Comparison of ENCODE assay signal across 8 mouse cellular contexts in the genomic region with DNA sequence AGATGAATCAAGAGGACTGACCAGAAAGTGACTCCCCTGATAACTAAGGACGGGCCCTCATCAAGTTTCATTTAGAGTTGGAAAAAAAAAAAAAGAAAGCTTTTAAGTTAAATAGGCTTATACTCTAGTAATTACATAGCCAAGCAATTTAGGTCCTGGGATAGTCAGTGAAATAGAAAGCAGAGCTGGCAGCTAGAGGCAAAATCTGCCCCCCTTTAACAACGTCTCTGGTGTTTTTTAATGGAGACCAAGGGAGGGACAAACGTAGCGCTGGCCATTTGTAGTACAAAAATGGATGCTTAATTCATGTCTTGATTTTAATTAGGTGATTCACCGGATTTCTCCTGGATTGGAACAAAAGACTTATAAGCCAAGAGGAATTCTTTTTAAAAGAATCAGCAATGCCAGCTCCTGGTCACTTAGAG. TPM values are rescaled to one million over a fixed set of nuclear protein-coding genes. Genes with fewer than 3 reads are reported as not detected.
DNase-seq lines count a peak whose midpoint lies in the region; ATAC-seq and TF ChIP-seq lines count a peak whose summit lies in the region.

No protein-coding gene starts in this region.

- no peak for DNase-seq in kidney, adult 8-10 months
- DNase-seq in MN1 (ENCODE audit: low spot score): peak; percentile 43
- no peak for DNase-seq in liver, postnatal 0 days
- DNase-seq in right cerebral cortex, postnatal 4 days: no peak
- DNase-seq in spleen, postnatal 14 days (ENCODE audit: low spot score in 2 of 2): no peak
- DNase-seq in kidney, adult 11 months: no peak

- no peak for ATAC-seq in kidney, embryonic 14.5 days (ENCODE audit: low FRiP score, low TSS enrichment)
- no peak for ATAC-seq in heart, embryonic 13.5 days (ENCODE audit: extremely low read depth, insufficient number of reproducible peaks, low FRiP score, low TSS enrichment)
- no peak for ATAC-seq in liver, postnatal 0 days

- no peaks in the 10 kb centered on the region for H3K9me3 ChIP-seq in kidney, embryonic 14.5 days (ENCODE audit: control insufficient read depth, low read length)
- H3K9me3 ChIP-seq in heart, embryonic 13.5 days: no peaks in the 10 kb centered on the region
- H3K9me3 ChIP-seq in liver, postnatal 0 days (ENCODE audit: low read length): no peaks in the 10 kb centered on the region

- peaks cover 5% of the 10 kb centered on the region; the same call in 1 of the 2 replicates for H3K36me3 ChIP-seq in kidney, embryonic 14.5 days (ENCODE audit: control insufficient read depth, insufficient read depth, low read length)
- peaks cover 18% of the 10 kb centered on the region for H3K36me3 ChIP-seq in heart, embryonic 13.5 days
- no peaks in the 10 kb centered on the region; the same call in 1 of the 2 replicates for H3K36me3 ChIP-seq in liver, postnatal 0 days (replicated peaks; ENCODE audit: insufficient read depth, low read length)

- no peak for TF ChIP-seq CTCF in liver, postnatal 0 days (IDR thresholded peaks at IDR 0.05; ENCODE audit: low read depth)

- peak overlapping the region; percentile 98 for H3K27ac ChIP-seq in kidney, embryonic 14.5 days (ENCODE audit: low read depth, low read length)
- H3K27ac ChIP-seq in heart, embryonic 13.5 days (replicated peaks): peak overlapping the region; percentile 99
- peak overlapping the region; percentile 98 for H3K27ac ChIP-seq in liver, postnatal 0 days (ENCODE audit: low read depth)

- TF ChIP-seq EP300 in liver, postnatal 0 days (IDR thresholded peaks at IDR 0.05; ENCODE audit: low read depth): no peak

- H3K27me3 ChIP-seq in kidney, embryonic 14.5 days (ENCODE audit: control insufficient read depth, insufficient read depth, low read length): no peaks in the 10 kb centered on the region
- H3K27me3 ChIP-seq in heart, embryonic 13.5 days (replicated peaks): no peaks in the 10 kb centered on the region
- H3K27me3 ChIP-seq in liver, postnatal 0 days (ENCODE audit: insufficient read depth, low read length): no peaks in the 10 kb centered on the region

- H3K4me1 ChIP-seq in kidney, embryonic 14.5 days (ENCODE audit: control insufficient read depth, insufficient read depth, low read length): peaks cover 21% of the 10 kb centered on the region
- peaks cover 33% of the 10 kb centered on the region for H3K4me1 ChIP-seq in heart, embryonic 13.5 days
- H3K4me1 ChIP-seq in liver, postnatal 0 days (ENCODE audit: insufficient read depth): peaks cover 15% of the 10 kb centered on the region

- H3K4me3 ChIP-seq in kidney, embryonic 14.5 days (ENCODE audit: low read length): peak overlapping the region; percentile 87
- peak overlapping the region; percentile 94 for H3K4me3 ChIP-seq in heart, embryonic 13.5 days
- H3K4me3 ChIP-seq in liver, postnatal 0 days (ENCODE audit: low read depth, low read length): peak overlapping the region; percentile 74

- peak overlapping the region; percentile 96 for H3K4me2 ChIP-seq in kidney, embryonic 14.5 days (replicated peaks; ENCODE audit: low read depth, low read length)
- peak overlapping the region; percentile 97 for H3K4me2 ChIP-seq in heart, embryonic 13.5 days
- peak overlapping the region; percentile 97 for H3K4me2 ChIP-seq in liver, postnatal 0 days (ENCODE audit: low read depth, low read length)

- peak overlapping the region; percentile 94 for H3K9ac ChIP-seq in kidney, embryonic 14.5 days (ENCODE audit: low read depth, low read length)
- H3K9ac ChIP-seq in heart, embryonic 13.5 days: peak overlapping the region; percentile 99
- peak overlapping the region; percentile 87 for H3K9ac ChIP-seq in liver, postnatal 0 days (replicated peaks)

- 0% methylated on average over 5 of the region's 5 CpGs for WGBS in kidney, embryonic 14.5 days
- 0% methylated on average over 5 of the region's 5 CpGs for WGBS in heart, embryonic 13.5 days
- WGBS in liver, postnatal 0 days (ENCODE audit: insufficient replicate concordance): 0% methylated on average over 5 of the region's 5 CpGs

RNA-seq across cellular contexts. Expression of a gene that starts 1.0 kb away (rescaled TPM):
- polyA plus RNA-seq in kidney, embryonic 14.5 days (2014; fragmentation: Nextera tagmentation; extraction: Ambion mirVana): 49.0 and 64.6 TPM in 2 replicates
- 37.4 and 47.1 TPM in 2 replicates for polyA plus RNA-seq in heart, embryonic 13.5 days (2015; fragmentation: Nextera tagmentation; extraction: Ambion mirVana)
- 17.4 and 19.1 TPM in 2 replicates for polyA plus RNA-seq in liver, postnatal 0 days (2015; fragmentation: Nextera tagmentation; extraction: Ambion mirVana)
